Mouse (Mus musculus) megakaryocyte-erythroid progenitor cell, adult 5-6 weeks (primary cell): ENCODE measurements around the gene Ppfia3. TPM values are rescaled to one million over a fixed set of nuclear protein-coding genes. Genes with fewer than 3 reads are reported as not detected.

Experiments
- ATAC-seq: replicated peaks from 2 replicates; pipeline ENCODE4 v1.8.0; 2016; ENCODE audit warnings: mild to moderate bottlenecking, inconsistent platforms; ENCODE audit not compliant: severe bottlenecking, poor library complexity, low FRiP score, low TSS enrichment
- total RNA-seq, 2 experiments: library from RNA; stranded (forward) in 1 of 2; stranded (reverse) in 1 of 2; fragments of 200-1000, 215-1000 nt in 1 of 2; fragments of >200 nt in 1 of 2; fragmentation: Nextera tagmentation in 1 of 2; gene quantifications; 2 replicates each; pipeline ENCODE4 v1.2.3; 2014 to 2017

The Ppfia3 gene
- total RNA-seq, 2 experiments from 2014 or later: 0.42 TPM; not detected in 1

GRCm38 (mm10) chr7:45356087-45356486 is 10.7 kb downstream of the Ppfia3 start:
- no peak for ATAC-seq

- ATAC-seq: no peak
These were observed 11.3 kb downstream of the Ppfia3 start for GRCm38 (mm10) chr7:45355318-45356020.

GRCm38 (mm10) chr7:45353041-45353440 is 13.8 kb downstream of the Ppfia3 start:
- no peak for ATAC-seq

GRCm38 (mm10) chr7:45346905-45347304 is 19.9 kb downstream of the Ppfia3 start:
- ATAC-seq: no peak

GRCm38 (mm10) chr7:45343543-45343942 is 23.3 kb downstream of the Ppfia3 start:
- no peak for ATAC-seq

- ATAC-seq: no peak
These were observed 24.7 kb downstream of the Ppfia3 start for GRCm38 (mm10) chr7:45342081-45342480.

- ATAC-seq: peak; percentile 69
These were observed 25.5 kb downstream of the Ppfia3 start for GRCm38 (mm10) chr7:45341303-45341702.

GRCm38 (mm10) chr7:45340669-45341068 is 26.1 kb downstream of the Ppfia3 start:
- peak; percentile 35; the same call in 1 of the 2 replicates for ATAC-seq

- peak; percentile 0; the same call in 1 of the 2 replicates for ATAC-seq
These were observed 26.8 kb downstream of the Ppfia3 start for GRCm38 (mm10) chr7:45340066-45340442.

- peak; percentile 71 for ATAC-seq
These were observed 27.3 kb downstream of the Ppfia3 start for GRCm38 (mm10) chr7:45339410-45340065.

- ATAC-seq: no peak
These were observed 28.5 kb downstream of the Ppfia3 start for GRCm38 (mm10) chr7:45338161-45338911.

GRCm38 (mm10) chr7:45337469-45337868 is 29.4 kb downstream of the Ppfia3 start:
- ATAC-seq: no peak

GRCm38 (mm10) chr7:45336319-45336718 is 30.5 kb downstream of the Ppfia3 start:
- ATAC-seq: no peak

GRCm38 (mm10) chr7:45335056-45335455 is 31.8 kb downstream of the Ppfia3 start, which contains the start of gene Hrc:
Gene Hrc, plus strand, starts transcription at chr7:45335290.
- ATAC-seq: no peak

GRCm38 (mm10) chr7:45334605-45335004 is 32.2 kb downstream of the Ppfia3 start:
- no peak for ATAC-seq

GRCm38 (mm10) chr7:45333431-45333982 is 33.3 kb downstream of the Ppfia3 start, which contains the start of gene Trpm4:
Gene Trpm4, minus strand, starts transcription at chr7:45333780.
- peak; percentile 72 for ATAC-seq

- ATAC-seq: peak; percentile 34; the same call in 1 of the 2 replicates
These were observed 34.0 kb downstream of the Ppfia3 start for GRCm38 (mm10) chr7:45332685-45333425.

GRCm38 (mm10) chr7:45331502-45331901 is 35.3 kb downstream of the Ppfia3 start:
- no peak for ATAC-seq

- no peak for ATAC-seq
These were observed 37.9 kb downstream of the Ppfia3 start for GRCm38 (mm10) chr7:45328841-45329475.
